Mouse (Mus musculus) kidney, adult 2 months (tissue): ENCODE results near the gene Srsf5.

Experiments
- CTCF ChIP-seq: fragments of 200-500 bp; conservative IDR thresholded peaks from 2 replicates; pipeline ENCODE4 v1.5.1; 2011; ENCODE audit warnings: low read depth, mild to moderate bottlenecking, control low read depth, low read length, moderate library complexity, mixed read lengths; ENCODE audit not compliant: insufficient read depth, insufficient read length
- POLR2A ChIP-seq: fragments of 200-500 bp; IDR thresholded peaks from one replicate; pipeline ENCODE4 v1.6.1; 2011; ENCODE audit warnings: low read depth, low read length, control low read depth

- TF ChIP-seq POLR2A (no peak), CTCF (no peak)
Observed at GRCm38 (mm10) chr12:80957961-80958360, 12.7 kb downstream of the Srsf5 start.
